Mouse (Mus musculus) heart, postnatal 0 days (tissue): Measurements from ENCODE around the gene Slco2b1. TPM values are rescaled to one million over a fixed set of nuclear protein-coding genes. Genes with fewer than 3 reads are reported as not detected.

Experiments
- ATAC-seq: fragments of 200-750 bp; cut with Nextera tagmentation; 2 replicates; pipeline ENCODE4 v1.8.0; 2017; ENCODE audit warnings: low read depth, moderate number of reproducible peaks, moderate library complexity; ENCODE audit not compliant: insufficient read depth
- DNase-seq: peaks from one replicate; pipeline ENCODE4 v3.0.0-alpha.2; 2016; ENCODE audit warnings: low spot score
- H3K27ac ChIP-seq: fragments of 300-500 bp; sonication (generic); 2 replicates; pipeline ENCODE4 v1.5.1; 2014; ENCODE audit warnings: low read depth, mild to moderate bottlenecking
- H3K27me3 ChIP-seq: fragments of 300-500 bp; sonication (generic); 2 replicates; pipeline ENCODE4 v1.6.1; 2014; ENCODE audit warnings: low read length, mixed read lengths; ENCODE audit not compliant: control insufficient read depth, insufficient read depth
- H3K36me3 ChIP-seq: fragments of 300-500 bp; sonication (generic); replicated peaks from 2 replicates; pipeline ENCODE4 v1.6.1; 2014; ENCODE audit warnings: low read length, mixed read lengths; ENCODE audit not compliant: control insufficient read depth, insufficient read depth
- H3K4me1 ChIP-seq: fragments of 300-500 bp; sonication (generic); 2 replicates; pipeline ENCODE4 v1.6.1; 2014; ENCODE audit warnings: antibody characterized with exemption; ENCODE audit not compliant: control insufficient read depth, insufficient read depth
- H3K4me2 ChIP-seq: fragments of 300-500 bp; sonication (generic); 2 replicates; pipeline ENCODE4 v1.6.1; 2014; ENCODE audit warnings: low read depth, mild to moderate bottlenecking, low read length, moderate library complexity
- H3K4me3 ChIP-seq: fragments of 300-500 bp; sonication (generic); 2 replicates; pipeline ENCODE4 v1.5.1; 2014; ENCODE audit warnings: low read depth, low read length
- H3K9ac ChIP-seq: fragments of 300-500 bp; sonication (generic); replicated peaks from 2 replicates; pipeline ENCODE4 v1.6.1; 2014; ENCODE audit warnings: low read depth, low read length, mixed read lengths
- H3K9me3 ChIP-seq: fragments of 300-500 bp; sonication (generic); replicated peaks from 2 replicates; pipeline ENCODE4 v1.6.1; 2016; ENCODE audit warnings: low read length; ENCODE audit not compliant: control insufficient read depth
- CTCF ChIP-seq: IDR thresholded peaks from 2 replicates; pipeline ENCODE4 v1.5.1; 2016; ENCODE audit warnings: antibody characterized with exemption, control low read depth, low read depth
- EP300 ChIP-seq: IDR thresholded peaks from 2 replicates; pipeline ENCODE4 v1.6.1; 2016; ENCODE audit warnings: antibody characterized with exemption, low read depth
- WGBS: fragments of 180-500 bp; shearing (Covaris S2); extraction: QIAGEN DNeasy Blood & Tissue Kit; methylation state at CpG from one replicate; pipeline ENCODE4 v1.1.7; 2014; 5-methylcytosine and 5-hydroxymethylcytosine counted together
- polyA plus RNA-seq: library from polyadenylated mRNA; unstranded; fragments of >200 nt; fragmentation: Nextera tagmentation; extraction: Ambion mirVana; gene quantifications from 2 replicates; pipeline ENCODE4 v1.2.1, GENCODE M21; 2015
- total RNA-seq: library from RNA; depleted of rRNA; stranded (reverse); fragments of >200 nt; gene quantifications from 2 replicates; pipeline ENCODE4 v1.2.3, GENCODE M21; 2014; ENCODE audit warnings: low replicate concordance

The Slco2b1 gene
- total and polyA plus RNA-seq, 2 experiments from 2014 or later = 2.4 to 7.8 TPM

- DNase-seq (no peak), ATAC-seq (no peak)
- no peak overlapping the region for H3K4me3 ChIP-seq
- no peak overlapping the region for H3K4me2 ChIP-seq
- H3K27ac ChIP-seq = no peak overlapping the region
- WGBS = 69% methylated on average over 5 of the region's 5 CpGs
- TF ChIP-seq EP300 (no peak), CTCF (no peak)
- no peaks in the 10 kb centered on the region for H3K36me3 ChIP-seq
- H3K4me1 ChIP-seq = no peaks in the 10 kb centered on the region
- H3K27me3 ChIP-seq = no peaks in the 10 kb centered on the region
- H3K9ac ChIP-seq = no peak overlapping the region
- H3K9me3 ChIP-seq = no peaks in the 10 kb centered on the region
Observed at GRCm38 (mm10) chr7:99674209-99674608, 36.9 kb downstream of the Slco2b1 start.

GRCm38 (mm10) chr7:99673188-99673587 lies 38.0 kb downstream of the Slco2b1 start:
- Histone ChIP-seq H3K4me2 (no peak overlapping the region), H3K27ac (no peak overlapping the region), H3K9ac (no peak overlapping the region), H3K9me3 (no peaks in the 10 kb centered on the region), H3K36me3 (no peaks in the 10 kb centered on the region), H3K27me3 (0 out of 2 replicates have a peak, but pooled peaks cover 4% of the 10 kb centered on the region), H3K4me1 (no peaks in the 10 kb centered on the region), H3K4me3 (no peak overlapping the region)
- DNase-seq = no peak
- no peak for TF ChIP-seq CTCF
- TF ChIP-seq EP300 = no peak
- no peak for ATAC-seq
- WGBS = 70% methylated on average over 8 of the region's 8 CpGs

DNA sequence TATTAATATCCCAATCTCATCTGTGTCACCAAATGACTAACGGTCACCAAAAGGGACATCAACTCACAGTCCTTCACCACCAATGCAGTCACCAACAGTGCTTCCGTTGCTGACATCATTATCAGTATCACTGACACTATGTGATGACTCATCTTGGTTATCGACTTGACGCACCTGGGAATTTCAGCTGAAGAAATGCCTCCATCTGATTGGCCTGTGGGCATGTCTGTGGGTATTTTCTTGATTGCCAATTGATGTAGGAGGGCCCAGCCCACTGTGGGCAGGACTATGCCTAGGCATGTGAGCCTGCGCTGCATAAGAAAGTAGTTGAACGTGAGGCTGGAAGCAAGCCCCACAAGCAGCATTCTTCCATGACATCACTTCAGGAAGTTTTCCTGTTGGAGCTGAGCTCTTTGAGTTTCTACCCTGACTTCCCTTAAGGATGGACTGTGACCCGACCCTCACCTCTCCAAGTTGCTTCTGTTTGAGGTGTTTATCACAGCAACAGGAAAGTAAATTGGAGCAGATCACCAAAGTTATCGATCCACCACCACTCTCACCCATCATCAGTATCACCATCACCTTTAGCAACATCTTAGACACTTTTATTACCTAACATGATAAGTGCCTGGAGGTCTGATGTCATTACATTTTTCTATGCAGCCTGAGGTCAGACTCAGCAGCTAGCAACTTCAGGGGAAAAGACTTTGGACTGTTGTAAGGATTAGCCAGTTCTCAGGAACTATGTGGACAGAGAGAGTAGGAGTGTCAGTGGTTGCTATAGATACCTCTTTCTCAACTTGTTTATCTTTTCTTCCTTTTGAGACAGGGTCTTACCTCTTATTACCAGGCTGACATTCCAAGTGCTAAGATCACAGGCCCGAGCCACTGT lies 39.4 kb downstream of the Slco2b1 start:
- Histone ChIP-seq H3K9ac (no peak overlapping the region), H3K27ac (no peak overlapping the region), H3K4me3 (no peak overlapping the region), H3K36me3 (no peaks in the 10 kb centered on the region), H3K9me3 (no peaks in the 10 kb centered on the region), H3K4me2 (no peak overlapping the region), H3K4me1 (no peaks in the 10 kb centered on the region), H3K27me3 (peaks cover 10% of the 10 kb centered on the region; the same call in 1 of the 2 replicates)
- no peak for ATAC-seq
- DNase-seq = no peak
- no peak for TF ChIP-seq CTCF
- WGBS = 53% methylated on average over 9 of the region's 9 CpGs

DNA sequence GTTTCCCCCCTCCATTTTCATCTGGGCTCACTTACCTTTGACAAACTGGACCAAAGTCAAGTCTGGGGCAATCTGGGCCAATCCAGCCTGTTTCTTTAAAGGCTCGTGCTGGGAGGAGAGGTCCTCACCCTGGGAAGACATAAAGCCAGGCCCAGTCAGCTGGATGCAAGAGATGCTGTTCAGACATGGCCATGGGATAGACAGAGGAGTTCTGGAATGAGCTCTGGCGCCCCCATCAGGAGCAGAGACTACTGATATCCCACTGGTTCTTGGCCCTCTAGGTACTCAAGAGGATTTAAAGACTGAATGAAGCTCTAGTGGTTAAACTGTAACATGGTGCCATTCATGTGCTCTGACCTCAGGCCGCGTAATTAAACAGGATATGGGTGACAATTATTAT lies 40.2 kb downstream of the Slco2b1 start:
- ATAC-seq (no peak), DNase-seq (no peak)
- no peaks in the 10 kb centered on the region for H3K36me3 ChIP-seq
- H3K4me2 ChIP-seq = no peak overlapping the region
- H3K9me3 ChIP-seq = no peaks in the 10 kb centered on the region
- 0 out of 2 replicates have a peak, but pooled peaks cover 2% of the 10 kb centered on the region for H3K4me1 ChIP-seq
- H3K9ac ChIP-seq = no peak overlapping the region
- no peak for TF ChIP-seq CTCF
- no peak for TF ChIP-seq EP300
- peaks cover 10% of the 10 kb centered on the region; the same call in 1 of the 2 replicates for H3K27me3 ChIP-seq
- 81% methylated on average over 4 of the region's 4 CpGs for WGBS
- no peak overlapping the region for H3K4me3 ChIP-seq
- H3K27ac ChIP-seq = no peak overlapping the region

DNA sequence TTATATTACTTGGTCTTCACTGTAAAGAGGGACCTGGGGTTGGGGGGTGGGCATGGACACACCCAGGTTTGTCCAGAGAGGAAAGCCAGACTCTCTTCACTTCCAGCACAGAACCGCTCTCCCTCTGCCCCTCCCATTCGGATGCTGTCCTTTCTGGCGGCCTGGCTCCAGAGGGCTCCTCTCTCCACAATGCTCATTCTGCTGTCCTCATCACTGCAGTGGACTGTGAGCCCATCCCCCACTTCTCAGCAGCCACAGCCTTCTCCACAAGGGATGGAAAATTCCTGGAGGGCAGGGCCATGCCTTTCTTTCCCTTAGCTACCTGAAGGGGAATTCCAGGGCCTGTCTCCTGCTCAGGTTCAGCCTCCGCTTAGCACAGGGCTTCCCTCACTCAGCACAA lies 42.3 kb downstream of the Slco2b1 start:
- Histone ChIP-seq H3K27me3 (peaks cover 12% of the 10 kb centered on the region; the same call in 1 of the 2 replicates), H3K9ac (no peak overlapping the region), H3K4me1 (peaks cover 16% of the 10 kb centered on the region; the same call in 1 of the 2 replicates), H3K9me3 (no peaks in the 10 kb centered on the region), H3K4me2 (no peak overlapping the region), H3K4me3 (no peak overlapping the region), H3K27ac (no peak overlapping the region), H3K36me3 (no peaks in the 10 kb centered on the region)
- ATAC-seq (no peak), DNase-seq (no peak)
- WGBS = 42% methylated on average over 4 of the region's 4 CpGs
- no peak for TF ChIP-seq CTCF
- TF ChIP-seq EP300 = no peak

DNA sequence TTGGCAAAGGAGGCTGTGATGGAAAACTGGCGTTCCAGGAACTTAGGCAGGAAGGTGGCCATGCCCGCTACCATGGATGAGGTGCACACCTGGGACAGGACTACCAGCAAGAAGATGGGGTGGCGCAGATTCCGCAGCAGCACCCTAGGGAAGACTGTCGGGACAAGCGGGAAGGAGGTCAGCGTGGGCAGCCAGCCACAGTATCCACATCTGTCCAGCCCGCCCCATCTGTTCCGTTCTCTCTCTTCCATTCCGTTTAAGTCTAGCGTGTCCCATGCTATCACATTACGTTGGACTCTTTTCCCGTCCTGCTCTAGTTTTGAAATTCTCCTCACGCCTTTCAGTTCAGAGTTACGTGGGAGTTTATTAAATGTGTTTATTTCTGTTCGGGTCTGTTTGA lies 44.0 kb downstream of the Slco2b1 start:
- TF ChIP-seq CTCF (no peak), EP300 (no peak)
- no peak for DNase-seq
- ATAC-seq = no peak

More for the DNA sequence above, 44.0 kb downstream of the Slco2b1 start:
- Histone ChIP-seq H3K9ac (no peak overlapping the region), H3K27ac (no peak overlapping the region), H3K4me2 (no peak overlapping the region), H3K4me1 (peaks cover 16% of the 10 kb centered on the region; the same call in 1 of the 2 replicates), H3K27me3 (peaks cover 17% of the 10 kb centered on the region; the same call in 1 of the 2 replicates), H3K4me3 (no peak overlapping the region), H3K36me3 (no peaks in the 10 kb centered on the region), H3K9me3 (no peaks in the 10 kb centered on the region)
- WGBS = 88% methylated on average over 16 of the region's 16 CpGs
